Mouse (Mus musculus) small intestine, adult 2 months (tissue): ENCODE data around the gene Prr29.
A peak's percentile ranks its signal among the peaks of the same experiment; 100 is the strongest.

Experiments
- CTCF ChIP-seq: fragments of 200-500 bp; IDR thresholded peaks from 2 replicates; pipeline ENCODE4 v1.5.1; 2012; ENCODE audit warnings: low read depth, mild to moderate bottlenecking, control low read depth, inconsistent platforms, low read length, moderate library complexity, mixed read lengths; ENCODE audit not compliant: insufficient replicate concordance, insufficient read length; ENCODE audit errors: extremely low read depth
- POLR2A ChIP-seq: fragments of 200-500 bp; IDR thresholded peaks from 2 replicates; pipeline ENCODE4 v1.6.1; 2012; ENCODE audit warnings: low read depth, mild to moderate bottlenecking, control low read depth, inconsistent platforms, low read length, moderate library complexity

DNA sequence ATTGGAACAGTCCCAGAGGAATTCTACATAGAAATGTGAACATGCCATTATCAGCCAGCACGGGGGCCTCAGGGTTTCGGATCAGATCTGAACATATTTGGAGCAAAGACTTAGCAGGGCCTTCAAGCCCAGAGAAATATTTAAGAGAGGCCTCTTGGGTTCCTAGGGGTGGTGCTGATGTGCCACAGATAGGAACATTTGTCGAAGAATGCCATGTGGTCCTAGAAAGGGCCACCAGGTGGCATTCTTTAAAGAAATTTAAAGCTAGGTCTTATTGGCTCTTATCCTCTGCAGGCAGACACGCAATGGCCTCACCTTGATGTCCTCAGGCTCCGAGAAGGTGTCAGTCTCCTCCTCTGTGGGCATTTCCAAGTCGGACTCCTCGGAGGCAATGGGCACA lies 35.6 kb upstream of the Prr29 start:
- TF ChIP-seq POLR2A (no peak), CTCF (peak; percentile 31; the same call in 1 of the 2 replicates)
